Mouse (Mus musculus): ENCODE data around the gene Cdc42se2.

- TF ChIP-seq CTCF (IDR thresholded peaks at IDR 0.05; ENCODE audit: low read depth, low read length) = no peak
- no peak for TF ChIP-seq EP300 (IDR thresholded peaks at IDR 0.05; ENCODE audit: insufficient read depth, low read depth, low read length)
- no peak for TF ChIP-seq POLR2A (IDR thresholded peaks at IDR 0.05; ENCODE audit: insufficient read depth, low read length)
Observed at GRCm38 (mm10) chr11:54825774-54826173, 38.3 kb upstream of the Cdc42se2 start.
